Mouse (Mus musculus) E14TG2a.4 (cell line): Measurements from ENCODE around the gene Nlrc5.

Source experiments
- CTCF ChIP-seq: conservative IDR thresholded peaks from 2 replicates; pipeline ENCODE4 v1.5.1; 2014; ENCODE audit warnings: low read length
- NANOG ChIP-seq: IDR thresholded peaks from 2 replicates; pipeline ENCODE4 v1.6.1; 2014; ENCODE audit warnings: borderline replicate concordance, low read length, mixed read lengths
- POU5F1 ChIP-seq: IDR thresholded peaks from 2 replicates; pipeline ENCODE4 v1.6.1; 2014; ENCODE audit warnings: low read length, borderline replicate concordance

- TF ChIP-seq CTCF (no peak), POU5F1 (no peak), NANOG (no peak)
These were observed 47.9 kb downstream of the Nlrc5 start for GRCm38 (mm10) chr8:94482051-94482450.
